Mouse (Mus musculus): ENCODE data around the gene Cideb. TPM values are rescaled to one million over a fixed set of nuclear protein-coding genes. Genes with fewer than 3 reads are reported as not detected.

Gene Cideb
- total RNA-seq, 4 experiments from 2014 or later, result 1.5 to 3.1 (median 2.4) TPM

DNA sequence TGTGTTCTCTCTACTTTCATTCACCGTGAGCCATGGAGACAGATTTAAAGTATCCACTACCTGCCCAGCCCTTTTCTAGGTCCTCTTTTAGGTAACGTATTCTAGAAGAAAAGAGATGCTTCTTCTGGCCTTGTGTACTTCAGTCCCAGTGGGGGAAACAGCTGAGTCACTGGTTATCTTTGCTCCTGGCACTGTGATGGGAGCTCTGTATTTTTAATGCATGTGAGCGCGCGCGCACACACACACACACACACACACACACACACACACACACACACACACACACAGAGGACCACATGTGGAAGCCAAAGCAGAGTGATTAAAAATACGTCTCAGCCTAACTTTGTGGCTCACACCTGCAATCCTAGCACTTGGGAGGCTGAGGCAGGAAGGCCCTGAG is 34.8 kb downstream of the Cideb start:
- DNase-seq (ENCODE audit: low spot score in 2 of 2), result no peak

DNA sequence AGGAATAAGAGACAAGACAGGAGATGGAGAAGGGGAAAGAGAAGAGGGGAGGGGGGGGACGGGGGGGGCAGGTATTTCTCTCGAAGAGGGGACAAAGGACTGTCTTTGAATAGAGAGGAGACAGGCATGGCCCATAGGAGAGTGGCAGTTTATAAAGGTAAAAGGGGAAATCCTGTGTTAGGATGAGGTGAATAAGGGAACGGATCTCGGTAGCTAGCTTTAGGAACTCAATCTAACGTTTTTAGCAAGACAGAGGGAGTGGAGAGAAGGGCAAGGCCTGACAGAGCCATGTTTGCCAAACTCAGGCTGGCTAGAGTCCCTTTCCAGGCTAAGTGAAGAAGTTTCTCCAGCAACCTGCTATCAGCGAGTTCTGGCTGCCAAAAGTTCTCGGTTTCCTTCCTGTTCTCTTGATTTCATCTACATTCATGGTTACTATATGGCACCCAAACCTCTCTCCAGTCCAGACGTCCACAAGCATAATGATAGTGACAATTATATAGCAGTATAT is 35.8 kb downstream of the Cideb start:
- DNase-seq (ENCODE audit: low spot score in 2 of 2), result no peak

DNA sequence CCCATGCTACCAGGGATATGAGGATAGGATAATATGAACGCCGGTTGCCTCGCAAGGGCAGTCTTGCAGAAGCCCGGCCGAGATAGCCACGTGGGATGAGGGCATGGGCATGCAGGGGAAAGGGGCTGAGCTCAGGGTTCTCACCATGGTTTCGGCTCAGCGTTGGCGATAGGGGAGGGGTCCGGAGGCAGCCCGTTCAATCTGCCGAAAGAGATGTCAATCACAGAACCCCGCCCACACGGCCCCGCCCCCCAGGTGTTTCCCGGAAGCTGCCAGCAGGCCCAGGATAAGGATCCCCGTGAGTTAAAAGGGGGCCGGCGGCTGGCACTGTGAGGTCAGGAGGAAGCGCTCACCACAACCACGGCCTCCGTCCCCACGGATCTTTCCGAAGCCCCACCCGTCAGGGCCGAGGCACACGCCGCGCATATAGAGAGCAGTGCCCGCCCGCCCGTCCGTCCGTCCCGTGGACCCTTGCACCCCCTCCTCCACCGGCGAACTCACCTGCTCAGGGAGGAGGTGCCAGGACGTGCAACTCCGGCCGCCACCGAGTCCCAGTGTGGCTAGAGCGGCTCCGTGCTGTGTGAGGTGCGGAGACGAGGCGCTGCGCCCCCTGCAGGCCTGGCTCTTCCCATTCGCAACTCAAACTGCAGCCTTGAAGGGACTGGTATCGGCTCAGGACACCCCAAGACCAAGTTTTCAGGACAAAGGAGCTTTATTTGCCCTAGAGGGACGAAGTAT is 36.4 kb downstream of the Cideb start, which contains the start of gene Rabggta:
Gene Rabggta, minus strand, starts transcription at position 564 of the 738 bp plus-strand sequence.
- DNase-seq (ENCODE audit: low spot score in 2 of 2), result peak; percentile 85 to 92

DNA sequence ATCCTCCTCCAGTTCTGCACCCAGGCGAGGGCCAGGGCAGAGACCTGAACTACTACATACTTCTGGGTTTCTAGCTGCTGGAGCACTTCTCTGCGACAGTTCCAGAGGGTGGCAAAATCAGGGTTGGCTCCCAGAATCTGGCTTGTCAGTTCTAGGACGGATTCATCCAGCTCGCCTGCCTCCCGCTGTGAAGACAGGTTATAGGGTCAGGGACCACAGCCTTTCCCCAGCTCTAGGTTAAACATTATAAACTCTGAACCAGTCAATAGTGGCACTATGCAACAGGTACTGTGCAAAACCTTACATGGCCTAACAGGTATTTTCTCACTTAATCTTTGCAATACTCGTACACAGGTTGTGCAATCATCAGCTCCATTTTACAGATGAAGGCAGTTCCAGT is 37.2 kb downstream of the Cideb start:
- no peak for DNase-seq (ENCODE audit: low spot score in 2 of 2)

- no peak for DNase-seq (ENCODE audit: low spot score in 2 of 2)
Measured at GRCm38 (mm10) chr14:55720666-55721065, 37.6 kb downstream of the Cideb start.

GRCm38 (mm10) chr14:55719737-55720136 is 38.5 kb downstream of the Cideb start:
- no peak for DNase-seq (ENCODE audit: low spot score in 2 of 2)

GRCm38 (mm10) chr14:55716884-55717283 is 41.4 kb downstream of the Cideb start:
- no peak for DNase-seq (ENCODE audit: low spot score in 2 of 2)

DNA sequence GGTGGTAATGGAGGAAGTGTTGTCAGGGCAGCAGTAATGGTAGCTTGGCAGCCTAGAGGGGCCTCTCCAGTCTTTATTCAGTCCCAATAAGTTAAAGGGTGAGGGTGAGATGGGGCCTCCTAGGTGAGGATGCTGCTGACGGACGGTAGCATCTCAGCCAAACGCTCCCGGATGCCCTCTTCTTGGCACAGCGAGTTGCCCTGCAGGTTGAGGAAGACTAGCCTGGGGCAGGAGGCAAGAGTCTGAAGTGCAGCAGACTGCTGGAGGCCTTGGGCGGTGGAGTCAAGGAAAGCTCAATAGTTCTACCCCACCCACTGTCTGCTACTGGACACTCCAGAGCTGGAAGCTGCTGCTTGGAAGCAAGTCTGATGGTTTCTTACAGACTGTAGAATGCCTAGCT is 42.0 kb downstream of the Cideb start:
- no peak for DNase-seq (ENCODE audit: low spot score in 2 of 2)

DNA sequence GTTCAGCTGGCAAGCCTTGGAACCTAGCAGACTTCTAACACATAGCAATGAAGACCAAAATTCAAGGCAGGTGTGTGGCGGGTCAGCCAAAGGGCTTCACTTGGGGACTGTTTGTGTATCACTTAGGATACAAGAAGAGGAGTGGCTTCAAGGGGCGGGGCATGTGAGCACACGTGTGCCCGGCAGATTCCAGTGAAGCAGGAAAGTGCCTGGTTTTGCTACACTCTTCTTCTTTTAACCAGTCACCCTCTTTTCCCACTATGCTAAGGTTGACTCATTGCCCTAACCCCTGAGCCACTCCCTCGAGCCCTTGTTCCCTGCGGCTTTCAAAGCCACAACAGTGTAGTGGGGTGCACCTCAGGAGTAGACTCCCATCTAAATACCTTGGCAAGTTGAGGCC is 43.4 kb downstream of the Cideb start:
- DNase-seq (ENCODE audit: low spot score in 2 of 2), result no peak

DNA sequence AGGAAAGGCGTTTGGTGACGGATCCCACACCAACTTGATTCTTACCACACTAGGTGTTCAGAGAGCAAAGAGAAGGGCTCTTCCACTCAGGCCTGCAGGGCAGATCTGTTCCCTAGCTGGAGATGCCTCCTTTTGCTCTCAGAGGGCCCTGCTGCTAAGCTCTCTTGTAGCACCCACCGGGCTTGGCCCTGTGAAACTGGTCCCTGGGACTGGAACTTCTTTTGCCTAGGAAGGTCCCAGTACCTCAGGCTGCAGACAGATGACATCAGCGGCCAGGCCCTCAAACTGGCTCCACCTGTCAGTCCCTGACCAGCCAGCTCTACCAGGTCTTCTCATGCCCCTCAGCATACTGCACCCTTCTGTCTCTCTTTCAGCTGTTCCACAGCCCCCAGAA is 44.5 kb downstream of the Cideb start, which contains the start of gene Tgm1:
Gene Tgm1, minus strand, starts transcription at position 198 of the 394 bp plus-strand sequence.
- DNase-seq (ENCODE audit: low spot score in 2 of 2), result no peak

DNA sequence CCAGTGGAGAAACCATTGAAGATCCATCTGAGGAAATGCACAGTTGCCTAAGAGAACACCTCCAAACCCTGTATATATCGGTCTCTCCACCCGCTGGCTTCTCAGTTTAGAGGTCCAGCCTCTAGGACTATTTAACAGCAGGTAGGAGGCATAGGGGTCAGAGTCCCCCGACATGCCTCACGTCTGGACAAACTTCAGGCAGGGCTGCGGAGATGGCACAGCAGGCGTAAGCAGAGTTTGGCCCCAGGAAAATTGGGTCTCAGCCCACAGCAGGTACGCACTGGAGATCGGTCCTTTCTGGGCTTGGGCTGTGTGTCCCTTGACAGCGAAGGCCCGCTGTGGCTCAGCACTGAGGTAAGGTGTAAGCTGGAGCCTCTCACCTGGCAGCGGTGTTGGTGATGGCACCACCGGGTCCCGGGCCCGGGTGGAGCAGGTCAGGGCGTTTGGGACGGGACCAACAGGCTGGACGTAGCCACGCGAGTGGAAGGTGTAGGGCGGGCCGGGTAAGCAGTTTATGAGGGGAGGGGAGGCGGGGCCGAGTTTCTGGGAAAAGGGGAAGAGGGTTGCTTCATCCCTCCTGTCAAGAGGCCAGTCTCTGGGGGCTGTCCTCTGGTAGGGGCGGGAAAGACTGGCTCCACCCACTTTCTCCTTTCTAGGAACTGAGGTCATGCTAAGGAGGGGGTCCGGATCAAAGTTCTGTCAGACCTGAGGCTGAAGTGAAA is 45.1 kb downstream of the Cideb start:
- no peak for DNase-seq (ENCODE audit: low spot score in 2 of 2)

GRCm38 (mm10) chr14:55711786-55712185 is 46.5 kb downstream of the Cideb start:
- DNase-seq (ENCODE audit: low spot score in 2 of 2), result no peak

DNA sequence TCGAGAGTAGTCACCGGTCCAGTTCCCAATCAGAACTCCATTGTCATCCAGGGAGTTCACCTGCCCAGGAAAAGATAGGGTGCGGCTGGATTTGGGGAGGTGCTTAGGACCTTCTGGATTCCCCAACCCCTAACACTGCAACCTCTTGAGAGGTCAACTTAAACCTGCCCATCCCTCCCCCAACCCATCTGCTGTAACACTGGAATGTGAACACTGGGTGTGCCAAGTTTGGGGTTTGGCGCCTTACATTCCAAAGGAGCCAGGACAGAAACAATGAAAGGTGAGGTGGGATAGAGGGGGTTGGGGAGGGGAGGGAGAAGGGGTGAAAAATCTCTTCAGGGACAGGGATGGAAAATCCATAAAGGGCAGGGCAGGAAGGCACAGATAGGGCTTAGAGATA is 48.7 kb downstream of the Cideb start:
- DNase-seq (ENCODE audit: low spot score in 2 of 2), result no peak

DNA sequence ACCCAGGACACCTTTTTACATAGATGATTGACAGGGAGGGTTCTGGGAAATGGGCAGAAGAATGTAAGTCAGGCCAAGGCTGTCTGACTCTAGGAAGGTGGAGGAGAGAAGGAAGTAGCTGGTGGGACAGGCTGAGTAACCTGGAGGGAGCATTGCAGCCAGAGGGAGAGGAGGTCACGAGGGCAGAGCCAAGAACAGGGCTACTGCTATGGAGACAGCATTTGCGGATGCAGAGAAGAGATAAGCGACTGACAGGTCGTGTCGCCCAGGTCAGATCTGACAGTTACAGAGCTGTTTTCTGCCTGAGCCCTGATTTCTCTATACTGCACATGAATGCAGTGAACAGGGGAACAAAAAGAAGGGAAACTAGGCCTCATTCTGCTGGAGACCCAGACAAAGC is 50.9 kb downstream of the Cideb start:
- DNase-seq (ENCODE audit: low spot score in 2 of 2), result no peak

GRCm38 (mm10) chr14:55706051-55706600 is 52.1 kb downstream of the Cideb start:
- no peak for DNase-seq (ENCODE audit: low spot score in 2 of 2)

Other genes with a start within 250 kb of the Cideb start
- 100 to 1,000 TPM; 151 to 192 (median 180) TPM for gene Cpne6, start 248.0 kb downstream of the Cideb start, total RNA-seq (2022)
- under 1 TPM; 0.46 to 0.82 (median 0.69) TPM for gene Nrl, start 233.5 kb downstream of the Cideb start, total RNA-seq (2022)
- gene Pck2, start 218.2 kb downstream of the Cideb start, total RNA-seq (2022), result 10 to 100 TPM; 25.2 to 29.7 (median 27.7) TPM
- gene Dcaf11, start 198.5 kb downstream of the Cideb start, total RNA-seq (2022), result 10 to 100 TPM; 83.5 to 91.6 (median 85.1) TPM
- gene A730061H03Rik, start 198.1 kb downstream of the Cideb start, total RNA-seq (2022), result under 1 TPM in 2 of 4 experiments, not detected in 2; 0.84 to 0.98 TPM
- gene Fitm1, start 182.8 kb downstream of the Cideb start, total RNA-seq (2022), result not detected
- 10 to 100 TPM; 53.6 to 63.7 (median 58.8) TPM for gene Psme1, start 180.3 kb downstream of the Cideb start, total RNA-seq (2022)
- 10 to 100 TPM; 46.3 to 59.7 (median 50.8) TPM for gene Emc9, start 173.2 kb downstream of the Cideb start, total RNA-seq (2022)
- gene Psme2, start 167.3 kb downstream of the Cideb start, total RNA-seq (2022), result 10 to 100 TPM; 50.2 to 74.0 (median 51.3) TPM
- 10 to 100 TPM; 31.4 to 46.1 (median 38.0) TPM for gene Rnf31, start 166.8 kb downstream of the Cideb start, total RNA-seq (2022)
- gene Irf9, start 154.9 kb downstream of the Cideb start, total RNA-seq (2022), result 10 to 100 TPM in 2 of 4 experiments, 1 to 10 TPM in 2; 7.5 to 15.2 (median 11.2) TPM
- gene Rec8, start 140.4 kb downstream of the Cideb start, total RNA-seq (2022), result 1 to 10 TPM; 1.5 to 4.9 (median 3.7) TPM
- 100 to 1,000 TPM; 122 to 146 (median 132) TPM for gene Ipo4, start 122.5 kb downstream of the Cideb start, total RNA-seq (2022)
- gene Gm49378, start 120.6 kb downstream of the Cideb start, total RNA-seq (2022), result 1 to 10 TPM; 3.5 to 4.2 (median 4.0) TPM
- 10 to 100 TPM; 37.5 to 45.6 (median 38.9) TPM for gene Tm9sf1, start 114.7 kb downstream of the Cideb start, total RNA-seq (2022)
- 1 to 10 TPM in 1 of 4 experiments, under 1 TPM in 3; 0.53 to 1.2 (median 0.89) TPM for gene Tssk4, start 108.3 kb downstream of the Cideb start, total RNA-seq (2022)
- 10 to 100 TPM; 40.7 to 48.1 (median 44.1) TPM for gene Mdp1, start 98.0 kb downstream of the Cideb start, total RNA-seq (2022)
- gene Gmpr2, start 86.5 kb downstream of the Cideb start, total RNA-seq (2022), result 10 to 100 TPM; 19.9 to 24.2 (median 22.4) TPM
- 100 to 1,000 TPM; 310 to 370 (median 342) TPM for gene Nedd8, start 86.3 kb downstream of the Cideb start, total RNA-seq (2022)
- gene Tinf2, start 76.6 kb downstream of the Cideb start, total RNA-seq (2022), result 10 to 100 TPM; 16.3 to 18.2 (median 18.0) TPM
- gene Tgm1, start 44.5 kb downstream of the Cideb start, total RNA-seq (2022), result 1 to 10 TPM in 2 of 4 experiments, not detected in 2; 1.1 to 1.4 TPM
- 10 to 100 TPM; 52.2 to 54.7 (median 54.0) TPM for gene Rabggta, start 36.2 kb downstream of the Cideb start, total RNA-seq (2022)
- gene Dhrs1, start 12.8 kb downstream of the Cideb start, total RNA-seq (2022), result 100 to 1,000 TPM in 2 of 4 experiments, 10 to 100 TPM in 2; 86.1 to 119 (median 97.8) TPM
- gene Nop9, start 12.8 kb downstream of the Cideb start, total RNA-seq (2022), result 10 to 100 TPM in 3 of 4 experiments, 1 to 10 TPM in 1; 9.7 to 11.8 (median 11.0) TPM
- under 1 TPM; 0.21 to 0.28 (median 0.25) TPM for gene Ltb4r2, start 3.0 kb upstream of the Cideb start, total RNA-seq (2022)
- gene Ltb4r1, start 7.5 kb upstream of the Cideb start, total RNA-seq (2022), result under 1 TPM in 3 of 4 experiments, not detected in 1; 0.26 to 0.65 (median 0.53) TPM
- 1 to 10 TPM; 3.3 to 6.2 (median 4.7) TPM for gene Adcy4, start 25.6 kb upstream of the Cideb start, total RNA-seq (2022)
- under 1 TPM in 2 of 4 experiments, not detected in 2; 0.73 to 0.98 TPM for gene Ripk3, start 30.4 kb upstream of the Cideb start, total RNA-seq (2022)
- 1 to 10 TPM; 1.0 to 2.7 (median 2.1) TPM for gene Nfatc4, start 64.7 kb upstream of the Cideb start, total RNA-seq (2022)
- 10 to 100 TPM in 2 of 4 experiments, 1 to 10 TPM in 2; 7.3 to 13.3 (median 11.3) TPM for gene Nynrin, start 95.6 kb upstream of the Cideb start, total RNA-seq (2022)
- gene Cbln3, start 125.9 kb upstream of the Cideb start, total RNA-seq (2022), result under 1 TPM; 0.09 to 0.52 (median 0.23) TPM
- gene Khnyn, start 126.5 kb upstream of the Cideb start, total RNA-seq (2022), result 10 to 100 TPM; 12.7 to 15.8 (median 13.0) TPM
- 100 to 1,000 TPM; 101 to 123 (median 111) TPM for gene Sdr39u1, start 141.8 kb upstream of the Cideb start, total RNA-seq (2022)
- gene Cma1, start 186.2 kb upstream of the Cideb start, total RNA-seq (2022), result not detected
- not detected for gene Cma2, start 192.5 kb upstream of the Cideb start, total RNA-seq (2022)